Mouse (Mus musculus): Measurements from ENCODE around the gene Axl. TPM values are rescaled to one million over a fixed set of nuclear protein-coding genes. Genes with fewer than 3 reads are reported as not detected.

Gene Axl
- total RNA-seq, 2 experiments from 2014 or later, result 33.2 to 40.5 TPM

- Histone ChIP-seq H3K27ac (no peak overlapping the region), H3K4me3 (no peak overlapping the region)
- no peak for TF ChIP-seq CTCF (IDR thresholded peaks at IDR 0.05)
- no peak for DNase-seq (ENCODE audit: extremely low spot score in 1 of 2, low spot score in 2 of 2)
- intact Hi-C loops (cut with DNase I), result loop anchor here (10.0 kb wide), 1 partner anchor 1357 kb away; no protein-coding TSS in a partner anchor
Measured at GRCm38 (mm10) chr7:25768229-25768628, 20.3 kb downstream of the Axl start.

- H3K27ac ChIP-seq, result no peak overlapping the region
- no peak for TF ChIP-seq CTCF (IDR thresholded peaks at IDR 0.05)
- intact Hi-C loops (cut with DNase I), result loop anchor here (10.0 kb wide), 1 partner anchor 1359 kb away; no protein-coding TSS in a partner anchor
- no peak for DNase-seq (ENCODE audit: extremely low spot score in 1 of 2, low spot score in 2 of 2)
- H3K4me3 ChIP-seq, result no peak overlapping the region
Measured at GRCm38 (mm10) chr7:25766108-25766507, 22.4 kb downstream of the Axl start.

- DNase-seq (ENCODE audit: extremely low spot score in 1 of 2, low spot score in 2 of 2), result no peak
- no peak overlapping the region for H3K27ac ChIP-seq
- no peak overlapping the region for H3K4me3 ChIP-seq
- intact Hi-C loops (cut with DNase I), result loop anchor here (10.0 kb wide), 1 partner anchor 1361 kb away; no protein-coding TSS in a partner anchor
- TF ChIP-seq CTCF (IDR thresholded peaks at IDR 0.05), result no peak
Measured at GRCm38 (mm10) chr7:25764221-25764620, 24.3 kb downstream of the Axl start.

- Histone ChIP-seq H3K4me3 (no peak overlapping the region), H3K27ac (no peak overlapping the region)
- no peak for TF ChIP-seq CTCF (IDR thresholded peaks at IDR 0.05)
- DNase-seq (ENCODE audit: extremely low spot score in 1 of 2, low spot score in 2 of 2), result no peak
- intact Hi-C loops (cut with DNase I), result loop anchor here (10.0 kb wide), 1 partner anchor 1361 kb away; no protein-coding TSS in a partner anchor
Measured at GRCm38 (mm10) chr7:25763678-25764077, 24.8 kb downstream of the Axl start.

GRCm38 (mm10) chr7:25761354-25761753 lies 27.2 kb downstream of the Axl start:
- no peak overlapping the region for H3K4me3 ChIP-seq
- intact Hi-C loops (cut with DNase I), result loop anchor here (10.0 kb wide), 1 partner anchor 1363 kb away; no protein-coding TSS in a partner anchor
- no peak for DNase-seq (ENCODE audit: extremely low spot score in 1 of 2, low spot score in 2 of 2)
- no peak for TF ChIP-seq CTCF (IDR thresholded peaks at IDR 0.05)
- H3K27ac ChIP-seq, result no peak overlapping the region

- peak overlapping the region; percentile 94 for H3K27ac ChIP-seq
- DNase-seq (ENCODE audit: extremely low spot score in 1 of 2, low spot score in 2 of 2), result peak; percentile 86 to 88
- TF ChIP-seq CTCF (IDR thresholded peaks at IDR 0.05), result peak; percentile 95
- intact Hi-C loops (cut with DNase I), result loop anchor here (1.0 to 10.0 kb wide), 3 partner anchors 49 to 1441 kb away; partner anchors contain the start of gene Zfp94
- H3K4me3 ChIP-seq, result peak overlapping the region; percentile 98
Measured at GRCm38 (mm10) chr7:25756011-25756410, 32.5 kb downstream of the Axl start.

- Histone ChIP-seq H3K27ac (peak overlapping the region; percentile 94), H3K4me3 (peak overlapping the region; percentile 98)
- intact Hi-C loops (cut with DNase I), result loop anchor here (10.0 kb wide), 1 partner anchor 1441 kb away; the partner anchor contains the start of gene Zfp94
- no peak for TF ChIP-seq CTCF (IDR thresholded peaks at IDR 0.05)
- peak in 1 of 2 experiments; percentile 40 for DNase-seq (ENCODE audit: extremely low spot score in 1 of 2, low spot score in 2 of 2)
Measured at GRCm38 (mm10) chr7:25755468-25755833, 33.1 kb downstream of the Axl start.

- DNase-seq (ENCODE audit: extremely low spot score in 1 of 2, low spot score in 2 of 2), result peak; percentile 99 to 100
- intact Hi-C loops (cut with DNase I), result loop anchor here (5.0 to 10.0 kb wide), 2 partner anchors 38 to 1440 kb away; partner anchors contain the start of genes Ccdc97 and Zfp94
- TF ChIP-seq CTCF (IDR thresholded peaks at IDR 0.05), result peak; percentile 27
- Histone ChIP-seq H3K27ac (peak within 1 kb of the TSS; percentile 94), H3K4me3 (peak within 1 kb of the TSS; percentile 98)
Measured at GRCm38 (mm10) chr7:25754738-25755467, 33.6 kb downstream of the Axl start, which contains the start of gene Hnrnpul1. TSS of gene Hnrnpul1 (minus strand) at chr7:25754757.

GRCm38 (mm10) chr7:25754439-25754737 lies 34.1 kb downstream of the Axl start:
- intact Hi-C loops (cut with DNase I), result loop anchor here (5.0 to 10.0 kb wide), 2 partner anchors 37 to 1440 kb away; partner anchors contain the start of genes Ccdc97 and Zfp94
- peak overlapping the region; percentile 98 for H3K4me3 ChIP-seq
- DNase-seq (ENCODE audit: extremely low spot score in 1 of 2, low spot score in 2 of 2), result no peak
- H3K27ac ChIP-seq, result peak overlapping the region; percentile 94
- no peak; the same call in none of the 2 replicates for TF ChIP-seq CTCF (IDR thresholded peaks at IDR 0.05)

GRCm38 (mm10) chr7:25753643-25754438 lies 34.7 kb downstream of the Axl start:
- intact Hi-C loops (cut with DNase I), result loop anchor here (5.0 to 10.0 kb wide), 2 partner anchors 37 to 1439 kb away; partner anchors contain the start of genes Ccdc97 and Zfp94
- DNase-seq (ENCODE audit: extremely low spot score in 1 of 2, low spot score in 2 of 2), result no peak
- TF ChIP-seq CTCF (IDR thresholded peaks at IDR 0.05), result no peak
- peak overlapping the region; percentile 94 for H3K27ac ChIP-seq
- H3K4me3 ChIP-seq, result peak overlapping the region; percentile 98

GRCm38 (mm10) chr7:25753076-25753475 lies 35.4 kb downstream of the Axl start:
- H3K27ac ChIP-seq, result no peak overlapping the region
- intact Hi-C loops (cut with DNase I), result loop anchor here (5.0 to 10.0 kb wide), 2 partner anchors 36 to 1438 kb away; partner anchors contain the start of genes Ccdc97 and Zfp94
- no peak for DNase-seq (ENCODE audit: extremely low spot score in 1 of 2, low spot score in 2 of 2)
- H3K4me3 ChIP-seq, result peak overlapping the region; percentile 98
- TF ChIP-seq CTCF (IDR thresholded peaks at IDR 0.05), result no peak

Measured in left cerebral cortex, adult 2 months (tissue).